Mouse (Mus musculus) kidney, postnatal 10 days (tissue): ENCODE measurements around the gene Ccdc158.

Experiments
- DNase-seq: peaks from one replicate; pipeline ENCODE4 v3.0.0; 2021; ENCODE audit warnings: mixed read lengths

Gene Ccdc158

DNA sequence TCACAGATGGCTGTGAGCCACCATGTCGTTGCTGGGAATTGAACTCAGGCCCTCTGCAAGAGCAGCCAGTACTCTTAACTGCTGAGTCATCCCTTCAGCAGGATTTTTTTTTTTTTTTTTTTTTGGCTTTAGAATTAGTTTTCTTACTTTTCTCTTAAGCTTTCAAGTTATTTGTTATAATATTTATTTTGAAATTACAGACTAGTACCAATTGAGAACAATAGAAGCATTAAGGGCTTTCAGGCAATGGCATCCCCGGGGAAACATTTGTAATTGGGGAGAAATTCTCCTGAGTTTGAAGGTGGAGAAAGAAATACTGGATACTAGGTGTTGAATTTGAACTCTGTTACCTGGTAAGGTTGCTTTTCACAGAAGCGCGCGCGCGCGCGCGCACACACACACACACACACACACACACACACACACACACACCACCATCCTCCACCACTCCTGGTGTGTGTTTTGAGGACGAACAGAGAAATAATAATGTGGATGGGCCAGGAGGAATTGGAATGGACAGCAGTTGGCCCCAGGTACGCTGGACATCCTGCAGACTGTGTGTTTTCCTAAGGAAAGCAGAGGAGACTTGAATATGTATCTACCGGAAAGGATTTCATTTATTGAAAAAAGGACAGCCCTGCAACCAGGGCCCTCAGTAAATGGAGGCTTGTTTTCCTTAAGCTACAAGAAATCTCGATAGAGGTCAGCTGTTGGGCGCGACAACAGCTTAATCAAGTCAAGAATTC lies 9.8 kb upstream of the Ccdc158 start:
- DNase-seq = no peak

DNA sequence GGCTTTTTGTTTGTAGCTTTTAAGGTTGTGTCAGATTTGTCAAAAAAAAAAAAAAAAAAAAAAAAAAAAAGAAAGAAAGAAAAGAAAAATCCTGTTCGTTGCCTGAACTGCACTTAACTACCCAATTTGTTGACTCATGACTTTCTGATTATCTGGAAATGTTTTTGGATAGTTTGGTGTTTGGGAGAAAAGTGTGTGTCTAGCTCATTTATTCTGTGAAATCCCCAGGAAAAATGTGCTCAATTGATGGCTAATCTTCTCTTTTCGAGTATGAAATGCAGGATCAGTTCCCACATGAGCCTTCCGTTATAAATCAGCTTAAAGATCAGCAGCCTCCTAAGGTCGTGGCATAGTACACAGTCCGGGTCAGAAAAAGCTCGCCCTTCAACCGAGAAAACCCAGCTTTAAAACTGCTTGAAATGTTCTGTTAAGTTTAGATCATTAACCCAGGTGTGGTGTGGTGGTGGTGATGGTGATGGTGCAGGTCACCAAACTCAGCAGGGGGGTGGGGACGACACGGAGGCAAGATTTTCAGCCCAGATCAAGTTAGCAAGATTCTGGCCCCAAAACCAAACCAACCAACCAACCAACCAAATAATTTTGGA lies 8.9 kb upstream of the Ccdc158 start:
- DNase-seq = no peak

DNA sequence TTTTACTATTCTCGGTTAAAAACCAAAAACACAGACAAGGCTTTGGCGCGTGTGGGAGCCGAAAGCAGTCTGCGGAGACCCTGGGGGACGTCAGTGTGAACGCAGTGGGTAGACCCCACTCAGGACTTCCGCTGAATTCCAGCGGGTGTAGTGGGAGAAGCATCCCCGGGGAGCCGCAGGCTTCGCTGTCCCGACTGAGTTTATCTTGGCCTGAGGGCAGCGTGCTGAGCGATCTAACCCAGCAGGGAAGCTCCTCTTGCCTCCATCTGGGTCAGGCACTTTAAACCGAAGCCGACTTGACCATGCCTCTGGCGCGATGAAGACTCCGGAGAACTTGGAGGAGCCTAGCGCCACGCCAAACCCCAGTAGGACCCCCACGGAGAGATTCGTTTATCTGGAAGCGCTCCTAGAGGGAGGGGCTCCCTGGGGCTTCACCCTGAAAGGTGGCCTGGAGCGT lies 8.3 kb upstream of the Ccdc158 start, which contains the start of gene Shroom3:
Gene Shroom3, plus strand, starts transcription at position 85 of the 457 bp plus-strand sequence.
- peak; percentile 51 for DNase-seq

DNA sequence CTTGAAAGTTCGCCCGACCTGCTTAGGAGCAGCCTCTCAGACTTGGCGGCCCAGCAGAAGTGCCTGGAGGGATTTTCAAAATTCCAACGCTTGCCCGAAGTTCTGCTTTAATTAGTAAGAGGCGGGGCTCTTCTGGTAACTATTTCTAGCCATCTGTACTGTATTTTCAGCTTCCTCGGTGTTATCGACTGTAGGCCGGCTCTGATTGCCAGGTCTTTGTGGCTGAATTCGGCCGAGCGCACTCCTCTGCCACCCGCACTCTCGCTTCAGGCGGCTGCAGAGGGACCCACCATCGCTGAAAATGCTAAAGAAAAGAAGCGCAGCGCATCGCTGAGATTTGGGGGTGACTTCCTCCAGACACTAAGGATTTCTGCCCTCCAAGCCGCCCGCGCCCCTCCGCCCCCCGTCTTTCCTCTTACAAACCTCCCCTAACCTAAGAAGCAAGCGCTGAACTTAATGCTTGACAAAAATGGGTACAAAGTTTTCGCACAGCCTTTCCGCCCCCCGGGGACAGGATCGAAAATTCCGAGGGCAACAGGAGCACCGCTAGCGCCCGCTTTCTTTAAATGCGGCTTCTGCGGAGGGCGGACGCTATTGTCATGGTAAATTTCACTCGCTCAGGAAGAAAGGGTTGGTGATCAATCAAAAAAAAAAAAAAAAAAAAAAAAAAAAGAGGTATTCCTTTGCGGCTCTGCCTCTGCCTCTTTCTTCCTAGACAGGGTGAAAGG lies 7.7 kb upstream of the Ccdc158 start:
- DNase-seq = peak; percentile 41

DNA sequence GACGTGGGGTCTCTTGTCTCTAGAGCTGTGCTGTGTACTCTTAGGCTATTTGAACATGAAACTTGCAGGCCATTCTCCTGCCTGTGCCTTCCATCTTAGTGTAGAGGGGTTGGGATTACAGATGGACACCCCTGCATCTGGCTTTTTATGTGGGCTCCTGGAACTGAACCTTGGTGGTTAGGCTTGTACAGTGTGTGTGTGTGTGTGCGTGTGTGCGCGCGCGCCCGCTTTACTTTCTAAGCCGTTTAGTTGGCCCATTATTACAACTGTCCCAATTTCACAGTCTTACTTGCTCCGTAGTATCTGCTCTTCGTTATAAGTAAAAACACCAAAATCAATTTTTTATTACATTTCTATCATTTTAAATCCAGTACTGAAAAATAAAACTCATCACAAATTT lies 6.8 kb upstream of the Ccdc158 start:
- DNase-seq = no peak

DNA sequence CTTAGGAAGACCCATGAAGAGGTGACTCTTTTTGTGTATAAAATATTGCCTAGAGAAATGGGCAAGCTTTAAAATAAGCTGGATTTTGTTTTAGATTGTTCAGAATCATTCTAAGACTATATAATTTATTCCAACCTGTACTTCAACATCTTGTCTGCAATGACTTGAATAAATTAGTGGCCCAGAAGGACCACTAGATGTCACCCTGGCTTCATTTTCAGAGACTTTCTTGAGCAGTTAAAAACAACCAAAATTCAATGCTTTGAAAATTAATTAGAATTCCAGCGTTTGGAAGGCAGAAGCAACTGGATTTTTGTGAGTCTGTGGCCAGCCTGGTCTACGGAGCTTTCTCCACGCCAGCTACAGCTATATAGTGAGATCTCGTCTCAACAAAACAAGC lies 4.4 kb upstream of the Ccdc158 start:
- peak; percentile 65 for DNase-seq

DNA sequence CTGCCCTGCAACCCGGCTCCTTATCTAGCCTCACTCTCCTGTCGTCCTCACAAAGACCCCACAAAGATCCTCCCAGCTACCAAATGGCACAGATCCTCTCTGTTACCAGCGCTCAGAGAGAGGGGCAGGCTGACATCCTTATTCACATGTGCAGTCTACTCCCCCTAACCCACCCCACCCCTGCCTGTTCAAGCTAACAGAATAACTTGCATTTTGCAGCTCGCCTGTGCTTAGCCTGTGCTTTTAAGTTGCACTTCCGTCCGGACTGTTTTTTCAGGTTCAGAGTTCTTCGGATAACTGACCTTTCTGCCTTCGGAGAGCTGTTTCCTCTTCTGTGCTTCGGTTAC lies 476 bp upstream of the Ccdc158 start:
- no peak for DNase-seq

DNA sequence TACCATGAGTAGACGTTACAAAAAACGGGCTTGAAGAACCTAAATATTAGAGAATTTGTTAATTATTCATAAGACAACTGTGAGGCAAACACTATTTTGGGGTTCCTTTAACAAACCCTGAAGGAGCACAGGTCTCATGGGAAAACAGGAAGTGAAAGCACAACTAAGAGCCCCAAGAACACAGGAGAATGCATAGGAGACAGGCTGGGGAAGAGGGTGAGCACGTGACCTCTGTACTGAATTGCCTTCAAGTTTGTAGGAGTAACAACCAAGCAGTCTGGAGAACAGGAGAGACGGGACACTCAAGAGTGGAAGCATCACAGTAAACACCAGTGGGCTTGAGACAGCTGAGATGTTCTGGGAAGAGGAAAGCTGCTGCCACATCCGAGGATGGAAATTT lies 8.2 kb downstream of the Ccdc158 start:
- DNase-seq = no peak

DNA sequence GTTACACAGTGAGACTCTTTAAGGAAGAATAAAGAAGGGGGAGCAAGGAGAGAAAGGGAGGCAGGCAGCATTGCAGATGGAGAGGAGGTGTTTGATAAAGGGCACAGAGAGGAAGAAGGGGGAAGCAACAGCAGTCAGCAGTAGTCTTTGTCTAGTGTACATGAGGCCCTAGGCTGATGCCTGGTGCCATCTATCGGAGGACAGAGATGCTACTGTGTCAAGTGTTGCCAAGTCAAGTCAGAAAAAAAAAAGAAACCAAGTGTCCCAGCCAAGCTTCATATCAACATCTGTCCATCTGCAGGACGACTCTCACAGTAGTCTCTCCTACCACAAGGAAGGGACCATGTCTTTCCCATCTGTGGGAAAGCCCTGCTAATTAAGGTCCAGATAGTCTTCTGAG lies 10.8 kb downstream of the Ccdc158 start:
- DNase-seq = no peak

DNA sequence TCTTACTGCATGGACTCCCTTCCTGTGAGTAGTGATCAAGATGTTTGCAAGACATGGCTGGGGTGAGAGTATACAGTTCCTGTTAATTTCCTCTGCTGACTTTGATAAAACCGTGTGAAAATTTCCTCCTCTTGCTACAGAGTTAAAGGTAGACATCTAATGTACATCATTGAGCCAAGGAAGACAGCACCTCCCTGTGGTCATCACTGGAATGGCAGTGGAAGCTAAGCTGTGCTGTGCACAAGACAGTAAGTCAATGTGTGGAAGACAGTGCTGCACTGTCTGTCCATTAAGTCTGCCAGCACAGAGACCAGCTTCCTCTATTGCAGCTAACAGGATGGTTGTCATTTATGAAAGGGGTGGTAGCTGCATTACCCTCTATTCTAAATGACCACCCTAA lies 18.8 kb downstream of the Ccdc158 start:
- peak; percentile 84 for DNase-seq

DNA sequence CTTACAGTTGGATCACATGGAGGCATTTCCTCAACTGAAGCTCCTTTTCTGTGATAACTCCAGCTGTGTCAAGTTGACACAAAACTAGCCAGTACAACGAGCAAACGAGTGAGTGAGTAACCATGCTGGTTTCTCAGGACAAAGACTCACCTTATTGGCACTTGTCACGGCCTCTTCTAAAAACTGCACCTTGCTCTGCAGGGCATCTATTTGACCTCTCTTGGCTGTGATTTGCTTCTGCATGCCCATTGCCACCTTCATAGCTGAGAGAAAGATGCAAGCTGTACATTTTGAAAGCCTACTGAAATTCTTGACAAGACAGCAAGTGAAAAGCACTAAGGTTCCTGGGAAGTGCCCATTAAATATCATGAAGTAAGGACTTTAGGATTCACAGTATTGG lies 34.2 kb downstream of the Ccdc158 start:
- DNase-seq = no peak

DNA sequence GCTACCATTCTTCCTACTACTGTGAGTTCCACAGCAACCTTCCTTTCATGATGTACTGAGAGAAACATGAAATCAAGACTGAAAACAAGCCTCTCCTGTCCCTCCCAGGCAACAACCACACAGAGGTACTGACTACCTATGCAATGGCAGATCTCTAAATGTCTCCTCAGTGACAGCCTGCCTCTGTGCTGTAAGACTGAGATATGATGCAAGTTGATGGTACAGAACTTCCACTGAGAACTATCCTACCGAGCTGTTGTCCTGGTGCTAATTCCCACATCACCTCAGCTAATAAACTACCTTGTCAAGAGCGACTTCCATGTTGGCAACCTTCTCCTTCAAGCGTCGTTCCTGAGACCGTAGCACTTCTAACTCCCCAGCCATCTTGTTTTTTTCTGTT lies 39.2 kb downstream of the Ccdc158 start:
- DNase-seq = no peak

DNA sequence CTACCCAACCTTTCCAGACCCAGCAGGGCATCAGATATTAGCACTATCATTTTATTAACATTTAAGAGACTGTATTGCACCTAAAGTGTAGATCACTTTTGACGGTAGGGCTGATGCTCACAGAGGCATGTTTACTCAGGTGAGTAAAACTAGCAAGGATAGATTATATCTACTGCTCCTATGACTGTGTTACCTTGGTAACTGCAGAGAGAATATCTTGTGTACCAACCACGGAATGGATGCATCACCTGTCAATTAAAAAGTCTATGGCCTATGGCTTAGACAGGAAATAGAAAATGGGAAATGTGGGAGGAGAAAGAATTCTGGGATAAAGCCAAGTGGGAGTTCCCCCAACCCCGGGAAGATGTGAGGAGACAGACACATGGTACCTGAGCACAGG lies 40.2 kb downstream of the Ccdc158 start:
- no peak for DNase-seq

DNA sequence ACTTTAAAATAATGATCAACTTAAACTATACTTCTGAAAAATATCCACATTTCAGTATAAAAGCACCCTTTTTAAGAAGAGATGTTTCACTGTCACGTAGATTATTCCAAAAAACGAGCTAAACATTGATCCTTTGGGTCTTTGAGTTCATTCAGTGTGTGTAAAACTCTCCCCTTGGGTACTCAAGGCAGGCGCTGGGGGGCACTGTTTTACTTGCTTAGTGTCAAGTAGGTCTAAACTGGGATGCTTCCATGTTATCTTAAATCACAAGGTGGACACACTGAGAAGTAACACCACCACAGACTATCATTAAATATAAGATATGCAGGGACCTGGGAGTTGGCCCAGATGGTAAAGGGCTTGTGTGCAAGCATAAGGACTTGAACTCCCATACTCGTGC lies 41.5 kb downstream of the Ccdc158 start:
- DNase-seq = peak; percentile 14

DNA sequence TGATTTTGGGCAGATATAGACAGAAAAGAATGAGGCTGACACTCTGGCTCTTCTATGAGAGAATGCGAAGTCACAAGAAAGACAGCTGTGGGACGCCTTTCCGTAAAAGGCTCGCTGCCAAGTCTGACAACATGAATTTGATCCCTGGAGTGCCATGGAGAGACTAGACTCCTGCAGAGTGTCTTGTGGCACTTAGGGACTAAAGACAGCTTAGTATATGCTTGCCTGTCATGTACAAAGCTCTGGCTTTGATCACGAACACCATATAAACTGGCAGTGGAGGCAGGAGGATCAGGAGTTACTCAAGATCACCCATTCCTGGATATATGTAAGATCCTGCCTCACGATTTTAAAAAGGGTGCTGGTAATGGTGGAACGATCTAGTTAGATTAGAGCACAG lies 47.2 kb downstream of the Ccdc158 start:
- no peak for DNase-seq

DNA sequence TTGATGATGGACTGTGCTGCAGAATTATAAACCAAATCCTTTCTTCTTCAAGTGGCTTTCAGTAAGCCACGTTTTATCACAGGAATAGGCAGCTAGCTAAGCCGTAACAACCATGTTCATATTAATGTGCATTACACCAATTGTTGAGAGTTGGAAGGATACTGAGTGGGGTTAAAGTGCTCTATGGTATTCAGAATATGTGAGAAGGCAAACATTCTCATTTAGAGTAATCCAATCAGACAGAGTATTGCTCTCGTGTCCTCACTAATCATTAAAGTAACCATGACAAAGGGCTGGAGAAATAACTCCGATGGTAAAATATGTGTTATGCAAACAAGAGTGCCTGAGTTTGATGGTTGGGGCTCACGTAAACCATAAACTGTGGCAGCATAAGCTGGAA lies 53.2 kb downstream of the Ccdc158 start:
- DNase-seq = no peak

DNA sequence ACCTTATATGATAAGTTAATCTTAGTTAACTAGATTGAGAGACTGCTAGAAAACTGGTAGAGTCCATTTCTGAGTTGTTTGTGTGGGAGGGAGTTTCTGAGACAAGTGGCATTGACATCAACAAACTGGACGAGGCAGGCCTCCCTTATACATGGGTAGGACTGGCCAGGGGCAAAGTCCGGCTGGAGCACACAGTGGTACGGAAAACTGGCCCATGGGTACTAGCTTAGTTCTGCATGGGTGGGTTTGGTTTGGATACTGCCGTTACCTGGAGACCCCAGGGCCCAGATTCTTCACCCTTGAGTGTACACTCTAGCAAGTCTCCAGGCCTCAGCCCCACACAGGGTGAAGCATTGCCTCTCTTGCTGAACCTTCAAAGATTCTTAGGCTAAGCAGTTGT lies 62.3 kb downstream of the Ccdc158 start:
- DNase-seq = no peak

DNA sequence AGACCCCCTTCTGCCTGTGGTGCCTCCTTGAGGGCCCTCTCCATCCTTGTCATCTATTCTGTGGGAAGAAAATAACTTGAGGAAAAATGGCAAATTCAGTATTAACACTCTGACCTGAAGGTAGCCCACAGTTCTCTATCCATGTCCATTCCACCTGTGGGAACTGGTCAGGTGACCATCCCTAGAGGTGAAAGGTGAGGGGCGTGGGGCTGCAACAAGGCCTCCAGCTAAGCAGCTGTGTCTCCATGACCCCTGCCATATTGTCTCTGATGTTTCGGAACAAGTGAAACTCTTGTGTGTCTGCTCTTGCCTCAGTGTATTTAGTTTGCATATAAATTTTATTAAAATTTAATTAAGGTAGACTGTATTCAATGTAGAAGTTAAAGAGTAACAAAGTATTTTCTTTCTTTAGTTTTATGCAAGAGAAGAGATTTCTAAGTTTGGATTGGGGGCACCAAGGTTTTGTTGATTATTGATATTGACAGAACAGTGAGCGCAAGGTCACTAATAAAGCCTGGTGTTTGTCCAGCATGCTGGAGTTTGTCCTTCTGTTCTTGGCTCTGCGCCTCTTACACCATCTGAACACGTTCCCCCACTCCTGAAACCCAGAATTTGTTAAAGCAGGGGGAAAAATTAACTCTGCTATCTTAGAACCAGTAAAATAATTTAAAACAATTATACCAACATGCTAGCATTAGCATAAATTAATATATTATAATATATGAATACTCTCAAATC lies 67.4 kb downstream of the Ccdc158 start:
- no peak for DNase-seq

DNA sequence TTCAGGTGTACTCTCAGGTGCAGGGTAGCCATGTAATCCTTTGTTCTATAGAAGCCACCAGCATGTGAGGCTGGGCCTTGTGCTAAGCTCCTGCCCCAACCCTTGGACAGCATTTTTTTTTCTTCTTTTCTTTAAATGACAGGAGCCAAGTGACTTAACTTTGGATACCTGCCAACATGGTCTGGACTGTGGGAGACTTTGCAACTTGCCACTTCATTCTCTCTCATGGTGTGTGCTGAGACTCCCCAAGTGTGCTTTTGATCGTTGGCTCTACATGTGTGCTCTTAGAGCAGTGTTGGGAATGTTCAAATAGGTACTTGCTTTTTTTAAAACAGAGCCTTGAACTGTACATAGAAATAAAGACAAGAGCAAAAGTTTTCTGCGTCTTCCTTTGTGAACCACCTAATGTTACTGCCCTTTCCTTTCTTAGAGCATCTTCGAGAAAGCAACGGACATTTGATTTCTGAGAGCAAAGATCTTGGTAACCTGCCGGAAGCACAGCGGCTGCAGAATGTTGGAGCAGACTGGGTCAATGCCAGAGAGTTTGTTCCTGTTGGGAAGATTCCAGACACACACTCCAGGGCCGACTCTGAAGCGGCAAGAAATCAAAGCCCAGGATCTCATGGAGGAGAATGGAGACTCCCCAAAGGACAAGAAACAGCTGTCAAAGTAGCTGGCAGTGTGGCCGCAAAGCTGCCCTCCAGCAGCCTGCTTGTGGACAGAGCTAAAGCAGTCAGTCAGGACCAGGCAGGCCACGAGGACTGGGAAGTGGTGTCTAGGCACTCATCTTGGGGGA lies 70.4 kb downstream of the Ccdc158 start:
- DNase-seq = peak; percentile 62

DNA sequence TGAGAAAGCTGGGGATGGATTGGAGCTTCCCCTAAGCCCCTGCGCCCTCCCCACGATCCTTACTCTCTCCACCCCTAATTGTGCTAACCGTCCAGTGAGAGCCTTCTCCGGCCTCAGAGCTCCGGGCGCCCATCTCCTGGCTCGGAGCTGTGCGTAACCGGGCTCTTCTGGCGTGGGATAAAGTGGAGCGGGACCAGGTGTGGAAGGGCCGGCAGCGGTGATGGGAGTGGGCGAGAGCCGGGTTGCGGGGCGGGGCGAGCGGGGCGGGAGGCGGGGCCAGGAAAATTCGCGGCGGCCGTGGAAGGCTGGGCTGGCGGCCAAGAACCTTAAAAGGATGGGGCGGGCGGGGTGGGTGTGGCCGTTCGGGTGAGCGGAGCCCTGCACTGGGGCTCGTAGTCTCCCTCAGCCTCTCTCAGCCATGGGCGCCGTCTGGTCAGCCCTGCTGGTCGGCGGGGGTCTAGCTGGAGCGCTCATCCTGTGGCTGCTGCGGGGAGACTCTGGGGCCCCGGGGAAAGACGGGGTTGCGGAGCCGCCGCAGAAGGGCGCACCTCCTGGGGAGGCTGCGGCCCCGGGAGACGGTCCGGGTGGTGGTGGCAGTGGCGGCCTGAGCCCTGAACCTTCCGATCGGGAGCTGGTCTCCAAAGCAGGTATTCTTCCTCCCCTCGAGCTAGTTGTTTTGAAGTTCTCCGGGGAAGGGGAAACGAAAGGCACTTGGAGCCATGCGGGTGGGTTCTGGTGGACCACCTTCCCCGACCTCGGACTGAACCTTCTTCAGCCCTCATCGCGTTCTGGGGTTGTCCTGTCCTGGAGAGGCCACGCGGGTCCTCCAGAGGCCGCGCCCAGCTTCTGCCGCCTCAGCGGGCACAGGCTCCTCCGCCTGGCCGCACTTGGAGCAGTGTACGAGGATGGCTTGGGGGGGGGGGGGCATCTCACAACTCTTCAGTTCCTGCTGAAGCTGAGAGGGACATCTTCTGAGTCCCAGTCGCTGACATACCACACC lies 72.1 kb downstream of the Ccdc158 start, which contains the start of gene Stbd1:
Gene Stbd1, plus strand, starts transcription at position 351 of the 1,000 bp plus-strand sequence.
- DNase-seq = peak; percentile 87

DNA sequence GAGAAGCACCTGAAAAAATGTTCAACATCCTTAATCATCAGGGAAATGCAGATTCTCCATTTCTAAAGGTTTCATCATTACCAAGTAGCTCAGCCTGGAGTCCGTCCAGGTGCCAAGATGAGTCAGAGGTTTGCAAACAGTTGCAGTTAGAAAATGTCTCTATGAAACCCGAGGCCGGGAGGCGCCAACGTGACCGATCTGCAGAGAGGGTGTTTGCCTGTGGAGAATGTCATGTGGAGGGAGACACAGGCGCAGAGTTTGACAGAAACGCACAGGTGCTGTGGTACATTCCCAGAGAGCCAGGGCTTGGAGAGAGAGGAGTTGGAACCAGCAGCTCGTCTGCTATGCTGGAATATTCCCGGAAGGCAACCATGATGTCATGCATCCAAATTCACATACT lies 76.0 kb downstream of the Ccdc158 start:
- DNase-seq = no peak
